Mouse (Mus musculus) left cerebral cortex, adult 18-20 months (tissue): ENCODE measurements around the gene Ghrhr. TPM values are rescaled to one million over a fixed set of nuclear protein-coding genes. Genes with fewer than 3 reads are reported as not detected.

Source experiments
- DNase-seq, 2 experiments: peaks; one replicate each; pipeline ENCODE4 v3.0.0; 2021 to 2022; ENCODE audit warnings: low spot score in 2 of 2, mixed read lengths in 1 of 2
- total RNA-seq, 2 experiments: library from RNA; stranded (reverse); gene quantifications; 2 replicates each; pipeline ENCODE4 v1.2.3; 2021

The Ghrhr gene
- total RNA-seq, 2 experiments from 2014 or later = not detected

GRCm38 (mm10) chr6:55437919-55438318 lies 61.8 kb downstream of the Ghrhr start:
- DNase-seq = no peak

Other genes starting within 250 kb of the Ghrhr start
- 1 to 10 TPM; 2.9 to 3.2 TPM for gene Crhr2, start 243.3 kb upstream of the Ghrhr start, total RNA-seq
- gene Inmt, start 201.3 kb upstream of the Ghrhr start, total RNA-seq = 1 to 10 TPM; 1.6 to 2.3 TPM
- 1 to 10 TPM; 8.8 to 8.9 TPM for gene Mindy4, start 172.9 kb upstream of the Ghrhr start, total RNA-seq
- gene Aqp1, start 39.9 kb upstream of the Ghrhr start, total RNA-seq = under 1 TPM; 0.37 to 0.40 TPM
- gene Adcyap1r1, start 75.7 kb downstream of the Ghrhr start, total RNA-seq = 100 to 1,000 TPM; 121 to 135 TPM